Mouse (Mus musculus) testis, postnatal 10 days (tissue): ENCODE measurements around the gene Treml1.

ENCODE experiments used
- DNase-seq: peaks from one replicate; pipeline ENCODE4 v3.0.0; 2021; ENCODE audit warnings: low spot score

Gene Treml1

GRCm38 (mm10) chr17:48409380-48410298 lies 49.9 kb downstream of the Treml1 start, which contains the start of the genes Nfya and Oard1:
Gene Nfya (minus strand): TSS chr17:48409906.
Gene Oard1 (plus strand): TSS chr17:48410014.
- peak; percentile 100 for DNase-seq

GRCm38 (mm10) chr17:48410299-48410785 lies 50.6 kb downstream of the Treml1 start:
- no peak for DNase-seq

- no peak for DNase-seq
Measured at GRCm38 (mm10) chr17:48411241-48411640, 51.5 kb downstream of the Treml1 start.

- DNase-seq = no peak
Measured at GRCm38 (mm10) chr17:48416011-48416410, 56.3 kb downstream of the Treml1 start.
